Mouse (Mus musculus): ENCODE data around the gene Gstp3.

GRCm38 (mm10) chr19:4083826-4084225, 24.5 kb upstream of the Gstp3 start:
- TF ChIP-seq CTCF (IDR thresholded peaks at IDR 0.05; ENCODE audit: low read depth) (no peak), EP300 (IDR thresholded peaks at IDR 0.05; ENCODE audit: low read depth) (no peak)
